Mouse (Mus musculus) adrenal gland, adult 18-20 months (tissue): ENCODE results near the gene Tmem38b. TPM values are rescaled to one million over a fixed set of nuclear protein-coding genes. Genes with fewer than 3 reads are reported as not detected.

Source experiments
- DNase-seq, 2 experiments: peaks; one replicate each; pipeline ENCODE4 v3.0.0; 2021 to 2022; ENCODE audit warnings: low spot score in 2 of 2
- total RNA-seq, 2 experiments: library from RNA; stranded (reverse); gene quantifications; 1 replicate in 1 of 2; 2 replicates in 1 of 2; pipeline ENCODE4 v1.2.3; 2021

The Tmem38b gene
- total RNA-seq, 2 experiments from 2014 or later = 30.2 to 34.6 TPM

DNA sequence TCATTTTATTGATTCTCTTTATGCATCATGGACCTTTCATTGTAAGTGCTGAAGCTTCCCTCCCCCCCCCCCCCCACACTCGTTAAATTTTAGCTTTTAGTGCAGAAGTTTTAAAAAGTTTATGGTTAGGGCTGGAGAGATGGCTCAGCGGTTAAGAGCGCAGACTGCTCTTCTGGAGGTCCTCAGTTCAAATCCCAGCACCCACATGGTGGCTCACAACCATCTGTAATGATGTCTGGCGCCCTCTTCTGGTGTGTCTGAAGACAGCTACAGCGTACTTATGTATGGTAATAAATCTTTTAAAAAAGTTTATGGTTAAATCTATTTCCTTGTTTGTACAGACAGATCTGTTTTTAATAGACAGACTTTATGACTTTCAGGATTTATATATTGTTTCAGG is 2.0 kb downstream of the Tmem38b start:
- DNase-seq = no peak

DNA sequence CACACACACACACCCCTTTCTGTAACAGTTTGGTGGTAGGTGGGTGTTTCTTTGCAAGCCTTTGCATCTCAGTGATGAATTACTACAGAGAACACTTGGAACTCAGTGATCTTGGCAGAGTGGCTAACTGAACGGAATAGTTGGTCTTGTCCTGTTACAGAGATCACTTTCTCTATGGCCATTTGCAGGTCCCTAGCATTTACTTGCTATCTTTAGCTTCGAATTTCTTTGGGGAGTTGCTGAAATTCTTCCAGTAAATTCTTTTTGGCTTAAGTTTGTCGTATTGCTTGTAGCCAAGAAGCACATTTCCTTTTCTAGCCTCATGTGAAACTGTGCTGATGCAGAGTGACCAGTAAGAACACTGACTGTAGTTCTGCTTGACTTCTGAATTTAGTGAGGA is 3.1 kb downstream of the Tmem38b start:
- no peak for DNase-seq

DNA sequence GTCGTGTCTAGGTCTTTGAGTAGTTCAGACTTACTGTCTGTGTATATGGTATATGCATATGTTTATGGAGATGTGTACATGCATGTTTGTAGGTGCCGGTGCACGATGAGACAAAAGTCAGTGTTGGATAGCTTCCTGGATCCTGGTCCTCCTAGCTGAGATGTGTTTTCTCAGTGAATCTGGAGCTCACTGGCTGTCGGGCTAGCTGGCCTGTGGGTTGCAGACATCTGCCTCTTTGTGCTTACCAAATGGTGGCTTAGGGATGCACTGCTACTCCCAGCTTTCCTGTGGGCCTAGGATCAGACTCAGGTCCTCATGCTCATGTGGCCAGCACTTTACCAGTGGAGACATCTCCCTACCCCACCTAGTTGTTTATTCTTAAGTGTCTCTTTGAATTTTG is 4.2 kb downstream of the Tmem38b start:
- no peak for DNase-seq

DNA sequence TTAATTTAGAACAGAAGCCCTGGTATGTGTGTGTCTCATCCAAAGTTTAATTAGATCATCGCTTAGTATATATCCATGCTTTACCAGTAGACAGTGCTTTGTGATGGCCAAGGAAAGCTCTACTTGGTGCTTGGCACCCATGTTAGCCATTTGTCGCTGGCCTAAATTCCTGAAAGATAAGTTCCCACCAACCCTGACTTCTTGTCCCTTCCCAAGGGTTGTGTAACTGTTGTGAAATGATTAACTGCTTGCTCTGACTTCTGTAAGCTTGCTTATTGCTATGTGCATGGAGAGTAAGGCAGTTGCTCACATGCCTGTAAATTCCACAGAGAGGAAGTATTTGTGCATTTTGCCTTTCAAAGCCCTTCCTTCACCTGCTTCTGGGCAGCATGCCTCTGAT is 4.7 kb downstream of the Tmem38b start:
- no peak for DNase-seq

DNA sequence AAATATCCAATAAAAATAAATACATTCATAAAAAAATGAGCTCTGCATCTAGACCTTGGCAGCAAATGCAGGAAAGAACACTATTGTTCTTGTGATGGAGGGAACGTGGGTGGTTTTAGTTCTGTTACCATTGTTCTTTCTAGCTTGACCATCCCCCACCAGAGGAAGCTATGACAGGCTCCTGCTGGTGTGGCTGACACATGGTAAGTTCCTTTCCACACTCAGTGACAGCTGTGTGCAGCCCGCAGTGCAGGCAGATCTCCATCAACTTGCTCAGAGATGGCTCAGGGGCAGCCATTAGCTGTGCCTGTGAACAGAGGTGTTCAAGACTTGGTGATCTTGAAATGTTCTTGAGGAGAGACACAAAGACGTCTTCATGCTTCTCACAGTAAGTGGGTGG is 6.5 kb downstream of the Tmem38b start:
- DNase-seq = no peak

DNA sequence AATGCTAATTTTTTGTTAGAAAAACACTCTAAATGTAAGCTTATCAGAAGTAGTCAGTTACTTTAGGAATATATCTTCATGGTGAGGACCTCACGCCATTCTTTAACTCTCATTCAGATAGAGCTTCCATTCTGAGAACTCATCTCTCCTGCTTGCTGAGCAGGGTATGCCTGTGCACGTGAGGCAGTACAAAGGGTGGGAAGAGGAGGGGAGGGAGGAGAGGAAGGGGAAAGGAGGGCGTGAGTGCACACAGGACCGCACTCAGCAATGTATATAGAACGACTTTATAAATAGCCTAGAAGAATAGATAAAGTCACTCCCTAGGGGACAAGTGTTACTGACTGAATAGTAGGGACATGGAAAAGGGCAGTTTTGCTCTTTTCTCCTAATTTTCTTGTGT is 11.1 kb downstream of the Tmem38b start:
- DNase-seq = no peak

DNA sequence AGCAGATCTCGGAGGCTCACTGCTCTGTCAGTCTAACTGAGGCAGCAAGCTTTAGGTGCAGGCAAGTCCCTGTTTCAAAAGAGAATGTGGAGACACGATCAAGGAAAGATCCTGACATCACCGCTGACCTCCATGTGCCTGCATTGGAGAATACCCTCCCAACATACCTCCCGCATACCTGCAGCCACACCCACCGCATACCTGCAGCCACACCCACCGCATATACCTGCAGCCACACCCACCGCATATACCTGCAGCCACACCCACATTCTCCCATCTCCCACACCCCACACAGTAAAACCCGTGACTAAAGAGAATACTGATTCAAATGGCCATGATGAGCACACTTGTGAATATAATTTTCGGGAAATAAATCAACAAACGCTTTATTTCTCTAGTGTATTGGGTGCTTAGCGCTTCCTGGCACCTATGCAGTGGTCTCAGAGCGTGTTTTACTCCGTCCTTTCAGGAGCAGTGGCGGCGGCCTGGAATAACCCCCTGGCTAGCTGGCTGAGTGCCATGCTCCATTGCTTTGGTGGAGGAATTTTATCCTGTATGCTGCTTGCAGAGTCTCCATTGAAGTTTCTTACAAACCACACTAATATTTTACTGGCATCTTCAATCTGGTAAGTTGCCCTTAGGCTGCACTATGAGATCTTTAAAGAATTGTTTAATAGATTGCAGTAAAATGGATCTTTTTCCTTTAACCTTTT is 14.5 kb downstream of the Tmem38b start:
- no peak for DNase-seq

DNA sequence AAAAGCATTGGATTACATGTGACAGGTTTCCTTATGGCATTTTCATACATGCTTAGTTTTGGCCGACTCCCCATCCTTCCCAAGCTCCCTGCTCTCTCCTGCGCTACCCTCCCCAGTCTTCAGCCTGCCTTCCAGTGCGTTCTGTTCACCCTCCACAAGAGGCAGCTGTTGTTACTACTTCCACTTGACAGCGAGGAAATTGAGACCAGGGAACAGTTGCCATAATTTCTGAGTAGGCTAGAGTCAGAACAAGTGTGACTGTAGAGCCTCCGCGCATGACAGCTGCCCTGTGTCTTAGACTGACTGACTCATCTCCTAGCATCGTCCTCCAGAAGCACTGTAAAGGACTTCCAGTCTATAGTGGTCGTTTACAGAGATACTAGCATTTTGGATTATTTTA is 17.7 kb downstream of the Tmem38b start:
- no peak for DNase-seq

DNA sequence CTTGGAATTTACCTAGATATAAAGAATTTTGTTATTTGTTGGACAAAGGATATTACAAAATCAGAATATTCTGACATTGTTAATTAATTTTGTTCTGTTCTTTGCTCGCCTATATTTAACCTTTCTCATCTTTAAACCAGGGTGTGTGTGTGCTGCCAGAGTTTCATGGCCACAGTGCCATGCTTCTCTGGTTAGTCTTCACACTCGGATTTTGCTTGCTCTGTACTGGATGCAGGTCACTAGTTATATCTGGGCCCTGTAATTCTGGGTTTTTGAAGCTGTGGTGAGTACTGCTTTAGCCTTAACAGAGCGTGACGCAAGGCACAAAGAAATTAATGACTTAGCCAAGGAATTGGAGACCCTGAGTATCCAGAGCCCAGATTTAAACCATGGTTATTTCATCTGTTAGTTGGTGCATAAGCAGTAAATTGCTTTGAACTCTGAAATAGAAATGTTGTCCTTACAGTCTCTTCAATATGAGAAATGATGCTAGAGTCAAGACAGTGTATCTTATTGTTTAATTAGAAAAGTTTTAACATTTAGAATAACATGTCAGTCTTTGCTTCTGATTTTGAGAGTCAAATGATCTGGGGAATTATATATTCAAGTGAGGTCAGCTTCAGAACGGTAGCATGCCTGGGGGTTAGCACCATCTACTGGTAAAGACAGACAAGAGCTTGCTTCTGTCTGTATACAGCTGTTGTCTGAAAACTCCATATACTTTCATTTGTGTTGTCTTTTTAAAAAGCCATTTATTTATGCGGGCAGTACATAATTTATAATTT is 19.2 kb downstream of the Tmem38b start:
- peak in 1 of 2 experiments; percentile 23 for DNase-seq

DNA sequence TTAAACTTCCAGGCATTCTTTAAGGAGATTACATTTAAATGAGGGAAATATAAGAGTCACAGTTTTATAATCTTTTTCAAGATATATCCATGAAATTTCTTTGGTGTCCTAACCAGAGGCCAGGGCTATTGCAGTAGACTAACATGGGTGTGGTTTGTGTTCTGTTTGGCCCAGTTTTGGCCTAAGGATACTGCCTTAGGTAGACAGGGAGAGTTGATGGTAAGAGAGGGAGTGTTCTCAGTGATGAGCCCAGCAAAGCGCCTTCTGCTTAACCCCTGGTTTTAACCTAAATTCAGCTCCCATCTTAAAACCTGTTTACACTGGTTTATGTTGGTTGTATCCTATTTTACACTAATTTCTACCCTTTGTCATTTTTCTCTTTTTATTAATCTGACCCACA is 19.8 kb downstream of the Tmem38b start:
- no peak for DNase-seq

DNA sequence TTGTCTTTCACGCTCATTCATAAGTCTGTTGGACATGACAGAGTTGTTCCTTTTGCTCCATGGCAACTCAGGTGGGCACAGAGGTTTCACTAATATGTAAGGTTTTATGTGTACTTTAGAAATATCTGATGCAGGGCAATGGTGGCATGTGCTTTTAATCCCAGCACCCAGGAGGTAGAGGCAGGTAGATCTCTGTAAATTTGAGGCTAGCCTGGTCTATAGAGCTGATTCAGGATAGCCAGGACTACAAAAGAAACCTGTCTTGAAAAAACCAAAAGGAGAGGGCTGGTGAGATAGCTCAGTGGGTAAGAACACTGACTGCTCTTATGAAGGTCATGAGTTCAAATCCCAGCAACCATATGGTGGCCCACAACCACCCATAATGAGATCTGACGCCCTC is 20.5 kb downstream of the Tmem38b start:
- DNase-seq = no peak

DNA sequence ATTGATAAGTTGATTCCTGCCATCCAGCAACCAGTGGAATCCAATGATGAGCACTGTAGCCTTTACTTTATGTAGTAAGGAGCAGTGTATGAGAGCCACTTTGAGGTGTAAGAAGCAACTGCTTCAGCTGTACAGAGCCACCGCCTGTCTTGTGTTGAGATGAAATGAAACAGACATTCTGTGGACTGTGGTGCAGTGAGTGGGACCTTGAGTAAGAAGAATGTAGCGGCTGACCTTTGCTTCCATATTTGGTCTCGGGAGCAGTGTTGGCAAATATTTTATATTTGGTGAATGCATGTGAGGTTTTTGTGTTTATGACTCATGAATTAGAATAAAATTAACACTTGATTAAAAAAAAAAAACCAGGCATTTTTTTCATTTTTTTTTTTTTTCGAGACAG is 21.7 kb downstream of the Tmem38b start:
- no peak for DNase-seq

DNA sequence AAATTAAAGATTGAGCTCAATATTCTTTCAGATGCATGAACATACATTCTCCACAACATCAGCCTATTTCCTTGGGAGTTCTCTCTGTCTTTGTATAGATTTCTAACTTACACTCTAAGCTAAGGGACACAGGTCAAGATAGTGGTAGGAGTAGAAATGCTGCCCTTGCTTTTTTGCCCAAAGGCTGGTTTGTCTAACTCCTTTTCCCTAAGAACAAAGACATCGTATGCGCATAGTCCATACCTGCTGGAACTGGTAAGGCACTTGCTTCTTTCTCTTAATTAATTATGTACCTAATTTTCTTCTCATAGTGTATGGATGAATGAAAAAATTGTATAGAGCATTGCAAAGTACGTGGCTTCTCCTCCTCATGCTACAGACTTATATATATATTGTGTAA is 22.5 kb downstream of the Tmem38b start:
- DNase-seq = no peak

DNA sequence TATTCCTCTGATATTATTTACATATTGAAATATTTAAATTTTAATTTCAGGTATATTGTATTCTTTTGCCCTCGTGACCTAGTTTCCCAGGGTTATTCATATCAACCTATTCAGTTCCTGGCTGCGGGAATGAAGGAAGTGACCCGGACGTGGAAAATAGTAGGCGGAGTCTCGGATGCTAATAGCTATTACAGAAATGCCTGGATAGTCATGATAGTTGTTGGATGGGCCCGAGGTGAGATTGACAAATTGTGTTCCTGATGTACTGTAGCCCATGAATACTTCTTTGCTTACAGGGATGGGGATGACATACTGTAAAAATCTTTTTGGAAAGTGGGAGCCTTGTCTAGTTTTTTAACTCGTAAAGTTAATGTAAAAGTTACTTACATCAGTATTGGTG is 23.0 kb downstream of the Tmem38b start:
- DNase-seq = no peak

DNA sequence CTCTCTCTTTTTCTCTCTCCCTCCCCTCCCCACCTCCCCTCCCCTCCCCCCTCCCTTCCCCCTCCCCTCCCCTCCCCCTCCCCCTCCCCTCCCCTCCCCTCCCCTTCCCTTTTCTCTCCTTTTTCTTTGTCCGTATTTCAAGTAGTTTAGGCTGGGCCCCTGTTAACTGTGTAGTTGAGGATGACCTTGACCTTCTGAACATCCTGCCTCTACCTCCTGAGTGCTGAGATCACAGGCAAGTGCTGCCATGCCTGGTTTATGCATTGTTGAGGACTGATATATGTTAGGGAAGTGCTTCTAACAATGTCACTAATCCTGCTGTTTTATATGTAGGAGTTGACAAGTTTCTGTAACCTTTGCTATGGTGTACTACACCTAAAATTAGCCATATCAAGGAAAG is 24.0 kb downstream of the Tmem38b start:
- DNase-seq = no peak

DNA sequence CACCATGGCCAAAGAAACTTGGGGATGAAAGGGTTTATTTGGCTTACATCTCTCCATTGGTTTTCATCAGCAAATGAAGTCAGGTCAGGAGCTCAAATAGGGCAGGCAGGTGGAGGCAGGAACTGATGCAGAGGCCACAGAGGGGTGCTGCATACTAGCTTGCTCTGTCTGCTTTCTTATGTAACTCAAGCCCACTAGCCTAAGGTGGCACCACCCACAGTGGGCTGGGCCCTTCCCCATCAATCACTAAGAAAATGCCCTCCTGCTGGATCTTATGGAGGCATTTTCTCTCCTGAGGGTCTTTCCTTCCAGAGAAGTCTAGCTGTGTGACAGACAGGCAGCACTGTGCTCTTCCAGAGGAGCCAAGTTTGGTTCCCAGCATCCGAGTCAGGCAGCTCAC is 27.5 kb downstream of the Tmem38b start:
- no peak for DNase-seq

DNA sequence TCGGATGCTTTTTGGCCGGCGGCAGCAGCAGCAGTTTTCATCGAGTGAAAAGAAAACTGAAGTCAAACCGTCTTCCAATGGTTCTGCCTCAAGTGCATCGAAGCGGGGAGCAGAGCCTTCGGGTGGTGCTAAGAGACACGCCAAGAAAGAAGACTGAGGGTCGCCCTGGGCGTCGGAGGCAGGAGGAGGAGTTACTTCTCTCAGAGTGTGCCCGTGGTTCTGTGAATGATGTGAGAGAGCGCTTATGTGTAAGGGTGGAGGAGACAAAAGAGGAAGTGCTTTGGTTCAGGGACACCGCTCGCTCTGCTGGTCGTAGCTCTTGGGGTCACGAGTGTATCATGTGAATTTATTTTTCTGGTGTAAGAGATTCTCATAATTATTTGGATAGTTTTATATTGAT is 34.1 kb downstream of the Tmem38b start:
- DNase-seq = no peak

DNA sequence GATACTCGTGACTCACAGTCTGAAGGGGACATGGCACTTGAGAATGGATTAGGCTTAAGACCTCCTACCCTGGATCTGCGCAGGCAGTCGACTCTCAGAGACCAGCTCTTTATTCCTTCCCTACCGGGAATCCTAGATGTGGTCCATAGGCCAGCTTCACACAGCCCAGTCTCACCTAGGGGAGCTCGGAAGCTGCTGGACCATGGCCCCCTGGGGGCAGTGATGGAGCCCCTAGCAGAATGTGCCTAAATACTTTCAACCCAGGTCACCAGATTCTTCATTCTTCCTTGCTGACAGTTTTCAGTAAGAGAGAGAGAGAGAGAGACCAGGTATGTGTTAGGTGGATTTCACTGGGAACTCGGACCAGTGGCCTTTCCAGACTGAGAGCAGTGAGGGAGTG is 36.3 kb downstream of the Tmem38b start:
- DNase-seq = no peak

DNA sequence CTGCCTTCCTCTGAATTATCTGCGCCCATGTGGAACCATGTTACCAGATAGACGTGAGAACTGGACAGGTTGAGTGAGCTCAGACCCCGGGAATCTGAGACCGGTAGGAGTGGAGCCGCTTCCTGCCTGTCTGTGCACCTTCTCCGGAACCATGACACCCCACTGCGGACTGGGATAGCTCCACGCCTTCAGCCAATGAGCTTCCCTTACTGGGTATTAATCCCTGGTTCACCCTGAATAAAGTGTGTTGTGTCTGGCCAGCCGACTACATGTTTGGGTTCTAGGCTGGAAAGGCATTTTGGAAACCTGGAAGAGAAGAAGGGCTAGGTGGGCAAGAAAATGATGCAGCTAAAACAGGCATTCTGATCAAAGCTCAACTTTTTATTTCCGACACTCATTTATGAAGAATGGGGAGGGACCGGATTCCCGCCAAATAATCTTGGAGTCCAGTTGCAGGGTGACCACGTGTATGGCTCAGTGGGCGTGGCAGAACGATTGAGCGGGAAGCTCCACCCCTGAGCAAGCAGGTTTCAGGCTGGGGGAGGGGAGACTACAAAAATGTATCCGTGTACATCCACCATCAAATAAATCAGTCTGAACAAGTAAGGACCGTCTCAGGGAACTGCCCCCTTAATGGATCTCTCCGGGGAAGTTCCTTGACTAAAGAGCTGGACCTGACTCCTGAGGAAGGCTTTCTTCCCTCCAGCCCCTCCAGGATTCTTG is 38.4 kb downstream of the Tmem38b start:
- DNase-seq = no peak

DNA sequence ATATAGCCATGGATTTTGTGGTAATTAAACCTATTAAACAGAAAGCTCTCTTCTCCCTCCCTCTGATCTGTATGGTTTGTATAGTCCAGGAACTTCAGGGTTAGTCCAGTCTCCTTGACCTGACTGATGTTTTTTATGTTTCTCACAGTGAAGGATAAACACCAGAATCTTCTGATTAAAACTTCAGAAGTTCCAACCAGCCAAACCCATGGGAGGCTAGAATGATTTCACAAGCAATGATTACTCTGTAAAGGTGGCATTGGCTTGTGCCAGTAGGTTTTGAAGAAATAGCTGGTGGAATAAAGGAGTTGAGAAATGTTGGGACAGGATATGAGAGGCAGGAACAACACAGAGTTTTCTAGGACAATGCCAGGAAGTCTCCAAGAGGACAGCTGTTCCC is 40.6 kb downstream of the Tmem38b start:
- DNase-seq = no peak

DNA sequence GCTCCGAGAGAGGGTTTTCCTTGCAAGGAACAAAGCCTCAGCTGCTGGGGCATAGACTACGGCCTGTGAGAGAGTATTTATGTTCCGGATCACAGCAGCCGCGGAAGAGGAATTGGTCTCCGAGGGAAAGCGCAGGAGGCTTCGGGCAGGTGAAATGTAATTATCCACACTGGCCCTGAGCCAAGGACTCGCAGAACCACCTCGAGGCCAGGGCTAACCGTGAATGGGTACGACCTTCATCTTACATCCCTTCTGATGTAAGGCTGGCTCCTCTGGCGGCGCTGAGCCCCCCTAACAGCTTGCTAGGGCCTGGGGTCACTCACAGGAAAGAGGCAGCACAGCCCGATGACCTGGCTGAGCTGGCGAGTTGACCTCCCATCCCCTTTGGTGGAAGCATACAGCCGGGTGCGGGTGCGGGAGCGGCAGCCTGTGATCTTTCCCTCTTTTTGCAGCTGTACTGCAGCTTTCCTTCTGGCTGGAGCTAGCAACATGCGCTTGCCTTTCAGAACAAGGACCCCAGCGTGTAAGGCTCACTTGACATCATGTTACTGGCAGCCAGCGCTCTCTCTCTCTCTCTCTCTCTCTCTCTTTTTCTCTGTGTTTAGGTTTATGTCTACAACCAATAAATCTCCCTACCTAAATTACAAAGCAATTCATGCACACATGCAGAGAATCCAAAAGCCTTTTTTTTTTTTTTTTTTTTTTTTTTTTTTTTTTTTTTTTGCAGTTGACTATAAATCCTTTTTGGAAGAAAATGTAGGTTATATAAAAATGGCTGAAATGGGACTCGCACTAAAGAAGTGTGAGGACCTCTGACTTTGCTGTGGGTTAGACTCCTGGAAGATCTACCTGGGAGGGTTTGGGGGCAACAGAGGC is 52.9 kb downstream of the Tmem38b start:
- DNase-seq = no peak
